Mouse (Mus musculus): Measurements from ENCODE around the gene Olfr177.

The Olfr177 gene

DNA sequence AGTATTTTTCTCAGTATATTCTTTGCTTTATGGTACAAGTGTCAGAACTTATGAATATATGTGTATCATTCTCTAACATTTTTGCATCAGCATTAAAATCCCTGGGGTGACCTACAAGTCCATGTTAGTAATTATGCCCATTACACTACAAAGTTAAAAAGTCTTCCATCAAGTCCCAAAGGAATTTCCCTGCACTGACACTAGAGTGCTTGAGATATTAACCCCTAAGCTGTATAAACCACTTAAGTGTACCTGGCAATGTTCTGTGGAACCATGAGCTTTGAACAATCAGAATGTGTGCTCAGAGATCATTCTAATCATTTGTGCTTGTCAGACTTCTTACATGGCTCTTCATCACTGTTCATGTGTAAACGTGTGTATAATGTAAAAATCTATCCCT, at the start of gene Olfr177:
Gene Olfr177, minus strand, starts transcription at position 101 of the 400 bp plus-strand sequence.
- DNase-seq (ENCODE audit: low spot score) = no peak

DNA sequence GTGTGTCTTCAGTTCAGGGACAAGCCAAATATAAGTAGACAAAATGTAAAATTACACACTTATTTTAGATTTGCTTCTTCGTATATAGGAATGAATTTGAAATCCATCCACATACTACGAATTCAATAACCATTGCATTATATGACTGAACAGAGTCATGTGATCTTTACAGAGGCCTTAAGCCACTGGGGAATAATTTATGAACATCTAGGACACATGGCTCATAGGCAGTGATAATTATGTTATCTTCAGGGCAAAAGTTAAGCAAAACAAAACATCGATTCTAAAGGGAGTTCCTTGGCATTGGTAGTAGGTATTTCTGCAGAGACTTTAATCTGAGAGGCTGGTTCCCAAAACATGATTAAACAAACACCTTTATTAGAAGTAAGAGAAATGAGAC, 17.4 kb upstream of the Olfr177 start, which contains the start of gene Olfr178:
Gene Olfr178, minus strand, starts transcription at position 101 of the 400 bp plus-strand sequence.
- no peak for DNase-seq (ENCODE audit: low spot score)

DNA sequence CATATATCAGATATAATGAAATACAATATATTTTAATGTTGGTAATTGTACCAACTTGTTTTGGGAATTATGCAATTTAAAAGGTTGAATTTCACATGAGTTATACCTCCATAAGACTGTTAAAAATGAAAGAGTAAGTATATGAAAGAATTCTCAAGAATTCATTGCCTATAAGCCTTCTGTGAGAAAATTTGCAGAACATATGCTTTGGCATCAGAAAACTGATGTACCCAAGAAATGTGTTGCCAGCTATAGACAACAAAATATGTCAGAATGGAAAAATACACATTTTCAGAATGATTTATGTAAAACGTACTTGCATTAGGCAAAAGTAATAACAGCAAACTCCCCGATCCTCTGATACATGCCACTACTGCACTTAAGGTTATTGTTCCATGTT, 9.8 kb upstream of the Olfr177 start:
- no peak for DNase-seq (ENCODE audit: low spot score)

DNA sequence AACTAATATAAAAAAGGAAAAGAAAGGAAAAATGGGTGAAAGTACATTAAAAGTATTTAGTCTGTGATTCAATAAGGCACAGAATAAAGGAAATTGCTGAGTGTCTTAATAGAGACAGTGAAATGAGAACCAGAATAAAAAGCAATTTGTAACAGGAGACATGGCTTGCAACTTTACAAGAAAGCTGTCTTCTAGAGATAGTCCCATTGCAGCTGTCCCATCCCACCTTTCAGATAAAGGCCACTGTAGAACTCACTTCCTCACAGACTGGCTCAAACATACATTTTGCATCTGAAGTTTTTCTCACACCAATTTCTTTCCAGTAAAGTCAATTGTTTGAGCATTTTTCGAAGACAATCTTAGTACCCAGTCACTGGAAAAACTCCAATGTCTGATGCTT, 13.1 kb downstream of the Olfr177 start:
- no peak for DNase-seq (ENCODE audit: low spot score)

DNA sequence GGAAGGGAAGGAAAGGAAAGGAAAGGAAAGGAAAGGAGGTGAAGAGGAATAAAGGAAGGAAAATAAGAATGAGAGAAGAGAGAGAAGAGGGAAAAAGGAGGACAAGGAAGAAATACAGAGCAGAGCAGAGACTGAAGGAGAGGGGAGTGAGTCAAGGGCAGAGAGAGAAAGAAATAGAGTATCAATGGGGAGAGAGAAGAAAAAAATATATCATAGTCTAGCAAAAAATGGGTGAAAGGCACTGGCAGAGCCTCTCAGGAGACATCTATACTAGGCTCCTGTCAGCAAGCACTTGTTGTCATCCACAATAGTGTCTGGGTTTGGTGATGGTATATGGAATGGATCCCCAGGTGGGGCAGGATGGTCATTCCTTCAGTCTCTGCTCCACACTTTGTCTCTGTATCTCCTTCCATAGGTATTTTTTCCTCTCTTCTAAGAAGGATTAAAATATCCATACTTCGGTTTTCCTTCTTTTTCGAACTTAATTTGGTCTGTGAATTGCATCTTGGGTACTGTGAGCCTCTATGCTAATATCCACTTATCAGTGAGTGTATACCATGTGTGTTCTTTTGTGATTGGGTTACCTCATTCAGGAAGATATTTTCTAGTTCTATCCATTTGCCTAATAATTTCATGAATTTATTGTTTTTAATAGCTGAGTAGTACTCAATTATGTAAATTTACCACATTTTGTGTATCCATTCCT, 14.4 kb downstream of the Olfr177 start:
- no peak for DNase-seq (ENCODE audit: low spot score)

DNA sequence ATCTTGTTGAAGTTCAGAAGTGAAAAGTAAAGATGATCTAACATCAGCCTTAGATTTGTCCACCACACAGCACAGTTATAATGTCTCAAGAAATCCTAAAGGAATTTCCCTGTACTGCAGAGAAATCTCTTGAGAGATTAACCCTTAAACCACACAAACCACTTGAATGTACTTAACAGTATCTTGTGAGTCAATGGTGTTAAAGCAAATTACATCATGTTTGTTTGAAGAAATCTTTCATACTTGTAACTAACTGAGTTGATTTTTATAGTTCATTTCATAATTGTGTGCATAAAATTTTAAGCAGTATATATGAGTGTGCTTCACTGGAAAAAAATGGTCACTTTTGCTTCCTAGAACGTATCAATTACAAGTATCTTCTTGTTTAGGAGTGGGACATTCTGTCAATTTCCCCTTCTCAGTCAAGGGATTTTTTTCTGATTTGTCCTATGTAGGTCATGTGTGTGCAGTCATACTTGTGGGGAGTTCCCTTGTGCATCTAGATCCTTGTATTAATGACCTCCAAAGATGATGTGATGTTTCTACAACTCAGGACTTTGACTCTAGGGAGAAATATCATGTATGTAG, 47.7 kb downstream of the Olfr177 start, which contains the start of gene Olfr175-ps1:
Gene Olfr175-ps1, minus strand, starts transcription at position 51 of the 588 bp plus-strand sequence.
- DNase-seq (ENCODE audit: low spot score) = no peak
